Mouse (Mus musculus): ENCODE data around the gene Gm27021. TPM values are rescaled to one million over a fixed set of nuclear protein-coding genes. Genes with fewer than 3 reads are reported as not detected.
"Not testable (repeated sequence)": the region's sequence is repeated elsewhere in the genome, so short reads cannot be mapped to it uniquely, and the experiment has no call there.

The Gm27021 gene
- polyA plus RNA-seq, 1 experiment from 2014 or later, result 2.1 TPM

- no peak overlapping the region for H3K4me2 ChIP-seq
- H3K9me3 ChIP-seq (replicated peaks), result no peaks in the 10 kb centered on the region
- H3K27me3 ChIP-seq, result peaks cover 16% of the 10 kb centered on the region; the same call in 1 of the 2 replicates
- no peak overlapping the region for H3K27ac ChIP-seq
- no peak overlapping the region for H3K4me3 ChIP-seq
- no peak overlapping the region for H3K9ac ChIP-seq
- WGBS, result 66% methylated on average over 5 of the region's 5 CpGs
- no peak for ATAC-seq (replicated peaks; ENCODE audit: insufficient number of reproducible peaks, insufficient read depth, low FRiP score, low read depth)
- H3K36me3 ChIP-seq, result no peaks in the 10 kb centered on the region
- no peaks in the 10 kb centered on the region; the same call in 1 of the 2 replicates for H3K4me1 ChIP-seq (replicated peaks)
Measured at GRCm38 (mm10) chr8:120685097-120685496, 17.2 kb upstream of the Gm27021 start.

- no peaks in the 10 kb centered on the region for H3K9me3 ChIP-seq (replicated peaks)
- H3K4me2 ChIP-seq, result no peak overlapping the region
- H3K9ac ChIP-seq, result no peak overlapping the region
- no peak for ATAC-seq (replicated peaks; ENCODE audit: insufficient number of reproducible peaks, insufficient read depth, low FRiP score, low read depth)
- no peak overlapping the region for H3K27ac ChIP-seq
- no peak overlapping the region for H3K4me3 ChIP-seq
- H3K4me1 ChIP-seq (replicated peaks), result no peaks in the 10 kb centered on the region; the same call in 1 of the 2 replicates
- WGBS, result 60% methylated on average over 5 of the region's 5 CpGs
- H3K36me3 ChIP-seq, result no peaks in the 10 kb centered on the region
- peaks cover 24% of the 10 kb centered on the region; the same call in 1 of the 2 replicates for H3K27me3 ChIP-seq
Measured at GRCm38 (mm10) chr8:120684082-120684481, 16.2 kb upstream of the Gm27021 start.

- WGBS, result 12% methylated on average over 10 of the region's 10 CpGs
Measured at GRCm38 (mm10) chr8:120683602-120684001, 15.7 kb upstream of the Gm27021 start.

GRCm38 (mm10) chr8:120681113-120681512, 13.2 kb upstream of the Gm27021 start:
- H3K27me3 ChIP-seq, result peaks cover 16% of the 10 kb centered on the region; the same call in 1 of the 2 replicates
- H3K4me3 ChIP-seq, result no peak overlapping the region
- WGBS, result 76% methylated on average over 10 of the region's 10 CpGs
- H3K36me3 ChIP-seq, result no peaks in the 10 kb centered on the region
- H3K4me1 ChIP-seq (replicated peaks), result no peaks in the 10 kb centered on the region; the same call in 1 of the 2 replicates
- no peak overlapping the region for H3K4me2 ChIP-seq
- H3K9me3 ChIP-seq (replicated peaks), result no peaks in the 10 kb centered on the region
- no peak for ATAC-seq (replicated peaks; ENCODE audit: insufficient number of reproducible peaks, insufficient read depth, low FRiP score, low read depth)
- no peak overlapping the region for H3K9ac ChIP-seq
- no peak overlapping the region for H3K27ac ChIP-seq

More at GRCm38 (mm10) chr8:120683602-120684001, 15.7 kb upstream of the Gm27021 start:
- Histone ChIP-seq H3K9ac (no peak overlapping the region), H3K4me2 (no peak overlapping the region), H3K4me1 (replicated peaks) (no peaks in the 10 kb centered on the region; the same call in 1 of the 2 replicates), H3K36me3 (no peaks in the 10 kb centered on the region), H3K27ac (no peak overlapping the region), H3K4me3 (no peak overlapping the region), H3K9me3 (replicated peaks) (no peaks in the 10 kb centered on the region), H3K27me3 (peaks cover 23% of the 10 kb centered on the region; the same call in 1 of the 2 replicates)
- no peak; the same call in 1 of the 2 replicates for ATAC-seq (replicated peaks; ENCODE audit: insufficient number of reproducible peaks, insufficient read depth, low FRiP score, low read depth)

- not testable (repeated sequence) for H3K4me1 ChIP-seq (replicated peaks); H3K36me3 ChIP-seq; ATAC-seq (replicated peaks; ENCODE audit: insufficient number of reproducible peaks, insufficient read depth, low FRiP score, low read depth); H3K4me3 ChIP-seq; H3K9ac ChIP-seq; H3K27ac ChIP-seq; H3K4me2 ChIP-seq; H3K9me3 ChIP-seq (replicated peaks)
- WGBS, result 52% methylated on average over 7 of the region's 7 CpGs
- H3K27me3 ChIP-seq, result peaks cover 16% of the 10 kb centered on the region; the same call in 1 of the 2 replicates
Measured at GRCm38 (mm10) chr8:120680405-120680804, 12.5 kb upstream of the Gm27021 start.

- no peak overlapping the region for H3K9ac ChIP-seq
- no peak for ATAC-seq (replicated peaks; ENCODE audit: insufficient number of reproducible peaks, insufficient read depth, low FRiP score, low read depth)
- peaks cover 16% of the 10 kb centered on the region; the same call in 1 of the 2 replicates for H3K27me3 ChIP-seq
- H3K4me1 ChIP-seq (replicated peaks), result no peaks in the 10 kb centered on the region; the same call in 1 of the 2 replicates
- WGBS, result 31% methylated on average over 11 of the region's 11 CpGs
- H3K4me2 ChIP-seq, result no peak overlapping the region
- H3K36me3 ChIP-seq, result no peaks in the 10 kb centered on the region
- H3K9me3 ChIP-seq (replicated peaks), result no peaks in the 10 kb centered on the region
- no peak overlapping the region for H3K27ac ChIP-seq
- no peak overlapping the region for H3K4me3 ChIP-seq
Measured at GRCm38 (mm10) chr8:120679629-120680387, 11.9 kb upstream of the Gm27021 start.

GRCm38 (mm10) chr8:120678447-120678846, 10.6 kb upstream of the Gm27021 start:
- Histone ChIP-seq H3K4me2 (no peak overlapping the region), H3K27me3 (peaks cover 16% of the 10 kb centered on the region; the same call in 1 of the 2 replicates), H3K9me3 (replicated peaks) (no peaks in the 10 kb centered on the region), H3K36me3 (peaks cover 9% of the 10 kb centered on the region), H3K4me1 (replicated peaks) (no peaks in the 10 kb centered on the region), H3K27ac (no peak overlapping the region), H3K4me3 (no peak overlapping the region), H3K9ac (no peak overlapping the region)
- ATAC-seq (replicated peaks; ENCODE audit: insufficient number of reproducible peaks, insufficient read depth, low FRiP score, low read depth), result no peak
- 12% methylated on average over 10 of the region's 10 CpGs for WGBS

- Histone ChIP-seq H3K4me2 (no peak overlapping the region), H3K36me3 (peaks cover 36% of the 10 kb centered on the region), H3K9me3 (replicated peaks) (no peaks in the 10 kb centered on the region), H3K4me1 (replicated peaks) (peaks cover 5% of the 10 kb centered on the region), H3K27ac (no peak overlapping the region), H3K27me3 (0 out of 2 replicates have a peak, but pooled peaks cover 13% of the 10 kb centered on the region), H3K4me3 (no peak overlapping the region), H3K9ac (no peak overlapping the region)
- 65% methylated on average over 8 of the region's 8 CpGs for WGBS
- no peak for ATAC-seq (replicated peaks; ENCODE audit: insufficient number of reproducible peaks, insufficient read depth, low FRiP score, low read depth)
Measured at GRCm38 (mm10) chr8:120675718-120676117, 7.8 kb upstream of the Gm27021 start.

- Histone ChIP-seq H3K27me3 (no peaks in the 10 kb centered on the region), H3K36me3 (peaks cover 46% of the 10 kb centered on the region), H3K27ac (no peak overlapping the region), H3K4me3 (no peak overlapping the region), H3K4me1 (replicated peaks) (peaks cover 23% of the 10 kb centered on the region), H3K9me3 (replicated peaks) (no peaks in the 10 kb centered on the region), H3K9ac (no peak overlapping the region), H3K4me2 (no peak overlapping the region)
- WGBS, result 89% methylated on average over 7 of the region's 7 CpGs
- ATAC-seq (replicated peaks; ENCODE audit: insufficient number of reproducible peaks, insufficient read depth, low FRiP score, low read depth), result no peak
Measured at GRCm38 (mm10) chr8:120673298-120673697, 5.4 kb upstream of the Gm27021 start.

- H3K9me3 ChIP-seq (replicated peaks), result no peaks in the 10 kb centered on the region
- no peaks in the 10 kb centered on the region for H3K27me3 ChIP-seq
- H3K36me3 ChIP-seq, result peaks cover 46% of the 10 kb centered on the region
- no peak overlapping the region for H3K9ac ChIP-seq
- no peak overlapping the region for H3K4me3 ChIP-seq
- no peak for ATAC-seq (replicated peaks; ENCODE audit: insufficient number of reproducible peaks, insufficient read depth, low FRiP score, low read depth)
- H3K4me2 ChIP-seq, result no peak overlapping the region
- peaks cover 23% of the 10 kb centered on the region for H3K4me1 ChIP-seq (replicated peaks)
- H3K27ac ChIP-seq, result no peak overlapping the region
- WGBS, result 88% methylated on average over 16 of the region's 16 CpGs
Measured at GRCm38 (mm10) chr8:120672626-120673229, 4.8 kb upstream of the Gm27021 start.

- Histone ChIP-seq H3K9me3 (replicated peaks) (no peaks in the 10 kb centered on the region), H3K9ac (no peak overlapping the region), H3K4me1 (replicated peaks) (peaks cover 27% of the 10 kb centered on the region), H3K4me3 (no peak overlapping the region), H3K4me2 (no peak overlapping the region), H3K27ac (no peak overlapping the region), H3K36me3 (peaks cover 46% of the 10 kb centered on the region), H3K27me3 (no peaks in the 10 kb centered on the region)
- 78% methylated on average over 6 of the region's 6 CpGs for WGBS
- ATAC-seq (replicated peaks; ENCODE audit: insufficient number of reproducible peaks, insufficient read depth, low FRiP score, low read depth), result no peak
Measured at GRCm38 (mm10) chr8:120671775-120672174, 3.9 kb upstream of the Gm27021 start.

Data from heart, embryonic 15.5 days (tissue).